Mouse (Mus musculus) adrenal gland, postnatal 4 days (tissue): Measurements from ENCODE around the gene Gadd45gip1. TPM values are rescaled to one million over a fixed set of nuclear protein-coding genes. Genes with fewer than 3 reads are reported as not detected.
"Not testable (repeated sequence)": the region's sequence is repeated elsewhere in the genome, so short reads cannot be mapped to it uniquely, and the experiment has no call there.

Source experiments
- DNase-seq, 2 experiments: peaks; one replicate each; pipeline ENCODE4 v3.0.0; 2021 to 2022; ENCODE audit warnings: low spot score in 2 of 2, mixed read lengths in 2 of 2
- total RNA-seq, 2 experiments: library from RNA; stranded (reverse); gene quantifications; 2 replicates each; pipeline ENCODE4 v1.2.3; 2021

Gadd45gip1 gene
- total RNA-seq, 2 experiments from 2014 or later, result 46.9 to 48.0 TPM

GRCm38 (mm10) chr8:84826518-84826917 lies 4.8 kb upstream of the Gadd45gip1 start:
- DNase-seq, result not testable (repeated sequence)

- DNase-seq, result peak; percentile 67 to 69
Measured at GRCm38 (mm10) chr8:84832034-84832717, 854 bp downstream of the Gadd45gip1 start.

GRCm38 (mm10) chr8:84832759-84833742 lies 1.7 kb downstream of the Gadd45gip1 start:
- DNase-seq, result no peak

GRCm38 (mm10) chr8:84834002-84834865 lies 2.9 kb downstream of the Gadd45gip1 start:
- DNase-seq, result no peak

GRCm38 (mm10) chr8:84834866-84835855 lies 3.8 kb downstream of the Gadd45gip1 start:
- no peak for DNase-seq

- no peak for DNase-seq
Measured at GRCm38 (mm10) chr8:84837149-84837911, 6.0 kb downstream of the Gadd45gip1 start.

GRCm38 (mm10) chr8:84837912-84838470 lies 6.7 kb downstream of the Gadd45gip1 start:
- no peak for DNase-seq

- no peak for DNase-seq
Measured at GRCm38 (mm10) chr8:84838513-84838912, 7.2 kb downstream of the Gadd45gip1 start.

- no peak for DNase-seq
Measured at GRCm38 (mm10) chr8:84839411-84839810, 8.1 kb downstream of the Gadd45gip1 start.

GRCm38 (mm10) chr8:84839875-84840247 lies 8.5 kb downstream of the Gadd45gip1 start:
- DNase-seq, result no peak

- peak; percentile 77 to 79 for DNase-seq
Measured at GRCm38 (mm10) chr8:84840248-84840999, 9.1 kb downstream of the Gadd45gip1 start, which contains the start of gene Rad23a. Gene Rad23a, minus strand, starts transcription at chr8:84840665.

GRCm38 (mm10) chr8:84841514-84841913 lies 10.2 kb downstream of the Gadd45gip1 start:
- DNase-seq, result no peak

GRCm38 (mm10) chr8:84844397-84845070 lies 13.2 kb downstream of the Gadd45gip1 start:
- DNase-seq, result no peak

- DNase-seq, result no peak
Measured at GRCm38 (mm10) chr8:84845355-84846093, 14.2 kb downstream of the Gadd45gip1 start.

GRCm38 (mm10) chr8:84846094-84846721 lies 14.9 kb downstream of the Gadd45gip1 start:
- DNase-seq, result no peak
